Mouse (Mus musculus): ENCODE data around the gene Cd28.

Gene Cd28

GRCm38 (mm10) chr1:60716567-60716966 lies at the start of gene Cd28:
TSS of gene Cd28 (plus strand) at chr1:60716800.
- DNase-seq (ENCODE audit: extremely low spot score): no peak

GRCm38 (mm10) chr1:60667873-60668616 lies 48.6 kb upstream of the Cd28 start:
- DNase-seq (ENCODE audit: extremely low spot score): no peak

- no peak for DNase-seq (ENCODE audit: extremely low spot score)
These were observed 47.6 kb upstream of the Cd28 start for GRCm38 (mm10) chr1:60669048-60669447.

GRCm38 (mm10) chr1:60669664-60670063 lies 46.9 kb upstream of the Cd28 start:
- no peak for DNase-seq (ENCODE audit: extremely low spot score)

- DNase-seq (ENCODE audit: extremely low spot score): no peak
These were observed 46.4 kb upstream of the Cd28 start for GRCm38 (mm10) chr1:60670172-60670571.

- DNase-seq (ENCODE audit: extremely low spot score): no peak
These were observed 32.8 kb upstream of the Cd28 start for GRCm38 (mm10) chr1:60683766-60684165.

- DNase-seq (ENCODE audit: extremely low spot score): no peak
These were observed 20.3 kb upstream of the Cd28 start for GRCm38 (mm10) chr1:60696115-60696895.

GRCm38 (mm10) chr1:60702641-60703040 lies 14.0 kb upstream of the Cd28 start:
- no peak for DNase-seq (ENCODE audit: extremely low spot score)

GRCm38 (mm10) chr1:60713238-60713637 lies 3.4 kb upstream of the Cd28 start:
- no peak for DNase-seq (ENCODE audit: extremely low spot score)

- no peak for DNase-seq (ENCODE audit: extremely low spot score)
These were observed 876 bp upstream of the Cd28 start for GRCm38 (mm10) chr1:60715651-60716196.

GRCm38 (mm10) chr1:60718580-60718979 lies 2.0 kb downstream of the Cd28 start:
- DNase-seq (ENCODE audit: extremely low spot score): no peak

GRCm38 (mm10) chr1:60723555-60723954 lies 7.0 kb downstream of the Cd28 start:
- no peak for DNase-seq (ENCODE audit: extremely low spot score)

- DNase-seq (ENCODE audit: extremely low spot score): no peak
These were observed 15.3 kb downstream of the Cd28 start for GRCm38 (mm10) chr1:60731940-60732339.

GRCm38 (mm10) chr1:60735072-60735907 lies 18.7 kb downstream of the Cd28 start:
- DNase-seq (ENCODE audit: extremely low spot score): peak; percentile 8

GRCm38 (mm10) chr1:60735908-60736280 lies 19.3 kb downstream of the Cd28 start:
- no peak for DNase-seq (ENCODE audit: extremely low spot score)

- DNase-seq (ENCODE audit: extremely low spot score): no peak
These were observed 27.7 kb downstream of the Cd28 start for GRCm38 (mm10) chr1:60744266-60744665.

- no peak for DNase-seq (ENCODE audit: extremely low spot score)
These were observed 29.1 kb downstream of the Cd28 start for GRCm38 (mm10) chr1:60745664-60746063.

- DNase-seq (ENCODE audit: extremely low spot score): no peak
These were observed 29.6 kb downstream of the Cd28 start for GRCm38 (mm10) chr1:60746153-60746552.

GRCm38 (mm10) chr1:60746856-60747255 lies 30.3 kb downstream of the Cd28 start:
- DNase-seq (ENCODE audit: extremely low spot score): no peak

GRCm38 (mm10) chr1:60748286-60748685 lies 31.7 kb downstream of the Cd28 start:
- DNase-seq (ENCODE audit: extremely low spot score): no peak

GRCm38 (mm10) chr1:60748936-60749335 lies 32.3 kb downstream of the Cd28 start:
- DNase-seq (ENCODE audit: extremely low spot score): no peak

GRCm38 (mm10) chr1:60749346-60749840 lies 32.8 kb downstream of the Cd28 start:
- no peak for DNase-seq (ENCODE audit: extremely low spot score)

Data from embryo, embryonic 9.5 days (tissue).